Mouse (Mus musculus): Measurements from ENCODE around the gene Ankrd33. TPM values are rescaled to one million over a fixed set of nuclear protein-coding genes. Genes with fewer than 3 reads are reported as not detected.

Gene Ankrd33
- polyA plus RNA-seq, 2 experiments = not detected

- H3K4me1 ChIP-seq (ENCODE audit: control insufficient read depth, insufficient read depth, low read length) = peaks cover 34% of the 10 kb centered on the region
- ATAC-seq (ENCODE audit: low FRiP score, low read depth) (no peak), DNase-seq (ENCODE audit: low spot score) (no peak)
- H3K27me3 ChIP-seq (ENCODE audit: control insufficient read depth, insufficient read depth, low read length) = no peaks in the 10 kb centered on the region
- WGBS = 48% methylated on average over 9 of the region's 9 CpGs
- no peak overlapping the region for H3K4me3 ChIP-seq (replicated peaks; ENCODE audit: low read length)
- TF ChIP-seq POLR2A (IDR thresholded peaks at IDR 0.05; ENCODE audit: borderline replicate concordance, extremely low read depth, insufficient read depth, insufficient read length) = no peak
- H3K36me3 ChIP-seq (ENCODE audit: control insufficient read depth, insufficient read depth, low read length) = no peaks in the 10 kb centered on the region
- H3K9ac ChIP-seq (ENCODE audit: low read depth, low read length, severe bottlenecking) = peak overlapping the region; percentile 29; the same call in 1 of the 2 replicates
- no peaks in the 10 kb centered on the region for H3K9me3 ChIP-seq (ENCODE audit: control insufficient read depth, low read length)
- peak overlapping the region; percentile 52; the same call in 1 of the 2 replicates for H3K27ac ChIP-seq (replicated peaks; ENCODE audit: low read depth, low read length)
- no peak overlapping the region for H3K4me2 ChIP-seq (replicated peaks; ENCODE audit: low read depth, low read length, severe bottlenecking)
These were observed 45.8 kb upstream of the Ankrd33 start for GRCm38 (mm10) chr15:101069641-101070190.

- Histone ChIP-seq H3K4me2 (replicated peaks; ENCODE audit: low read depth, low read length, severe bottlenecking) (0 out of 2 replicates have a peak overlapping the region, but pooled peaks have one; percentile 2), H3K9me3 (ENCODE audit: control insufficient read depth, low read length) (no peaks in the 10 kb centered on the region), H3K4me1 (ENCODE audit: control insufficient read depth, insufficient read depth, low read length) (peaks cover 36% of the 10 kb centered on the region), H3K4me3 (replicated peaks; ENCODE audit: low read length) (no peak overlapping the region), H3K27me3 (ENCODE audit: control insufficient read depth, insufficient read depth, low read length) (no peaks in the 10 kb centered on the region), H3K27ac (replicated peaks; ENCODE audit: low read depth, low read length) (peak overlapping the region; percentile 52; the same call in 1 of the 2 replicates), H3K9ac (ENCODE audit: low read depth, low read length, severe bottlenecking) (peak overlapping the region; percentile 29; the same call in 1 of the 2 replicates), H3K36me3 (ENCODE audit: control insufficient read depth, insufficient read depth, low read length) (no peaks in the 10 kb centered on the region)
- ATAC-seq (ENCODE audit: low FRiP score, low read depth) (no peak), DNase-seq (ENCODE audit: low spot score) (no peak)
- no peak for TF ChIP-seq POLR2A (IDR thresholded peaks at IDR 0.05; ENCODE audit: borderline replicate concordance, extremely low read depth, insufficient read depth, insufficient read length)
- 39% methylated on average over 5 of the region's 5 CpGs for WGBS
These were observed 44.8 kb upstream of the Ankrd33 start for GRCm38 (mm10) chr15:101070762-101071161.

GRCm38 (mm10) chr15:101072736-101073135 lies 42.8 kb upstream of the Ankrd33 start:
- H3K27ac ChIP-seq (replicated peaks; ENCODE audit: low read depth, low read length) = no peak overlapping the region
- no peak overlapping the region for H3K4me3 ChIP-seq (replicated peaks; ENCODE audit: low read length)
- no peaks in the 10 kb centered on the region for H3K9me3 ChIP-seq (ENCODE audit: control insufficient read depth, low read length)
- TF ChIP-seq POLR2A (IDR thresholded peaks at IDR 0.05; ENCODE audit: borderline replicate concordance, extremely low read depth, insufficient read depth, insufficient read length) = no peak
- ATAC-seq (ENCODE audit: low FRiP score, low read depth) = no peak
- DNase-seq (ENCODE audit: low spot score) = no peak
- no peaks in the 10 kb centered on the region for H3K36me3 ChIP-seq (ENCODE audit: control insufficient read depth, insufficient read depth, low read length)
- H3K4me2 ChIP-seq (replicated peaks; ENCODE audit: low read depth, low read length, severe bottlenecking) = no peak overlapping the region
- no peak overlapping the region for H3K9ac ChIP-seq (ENCODE audit: low read depth, low read length, severe bottlenecking)
- 57% methylated on average over 2 of the region's 2 CpGs for WGBS
- peaks cover 39% of the 10 kb centered on the region for H3K4me1 ChIP-seq (ENCODE audit: control insufficient read depth, insufficient read depth, low read length)
- H3K27me3 ChIP-seq (ENCODE audit: control insufficient read depth, insufficient read depth, low read length) = no peaks in the 10 kb centered on the region

GRCm38 (mm10) chr15:101074067-101074466 lies 41.5 kb upstream of the Ankrd33 start:
- TF ChIP-seq POLR2A (IDR thresholded peaks at IDR 0.05; ENCODE audit: borderline replicate concordance, extremely low read depth, insufficient read depth, insufficient read length) = no peak
- no peak for ATAC-seq (ENCODE audit: low FRiP score, low read depth)
- DNase-seq (ENCODE audit: low spot score) = no peak
- WGBS = 74% methylated on average over 5 of the region's 5 CpGs
- Histone ChIP-seq H3K27ac (replicated peaks; ENCODE audit: low read depth, low read length) (no peak overlapping the region), H3K27me3 (ENCODE audit: control insufficient read depth, insufficient read depth, low read length) (no peaks in the 10 kb centered on the region), H3K4me3 (replicated peaks; ENCODE audit: low read length) (no peak overlapping the region), H3K9me3 (ENCODE audit: control insufficient read depth, low read length) (no peaks in the 10 kb centered on the region), H3K4me2 (replicated peaks; ENCODE audit: low read depth, low read length, severe bottlenecking) (no peak overlapping the region), H3K9ac (ENCODE audit: low read depth, low read length, severe bottlenecking) (no peak overlapping the region), H3K36me3 (ENCODE audit: control insufficient read depth, insufficient read depth, low read length) (no peaks in the 10 kb centered on the region), H3K4me1 (ENCODE audit: control insufficient read depth, insufficient read depth, low read length) (peaks cover 39% of the 10 kb centered on the region)

- H3K9ac ChIP-seq (ENCODE audit: low read depth, low read length, severe bottlenecking) = no peak overlapping the region
- TF ChIP-seq POLR2A (IDR thresholded peaks at IDR 0.05; ENCODE audit: borderline replicate concordance, extremely low read depth, insufficient read depth, insufficient read length) = no peak
- H3K27me3 ChIP-seq (ENCODE audit: control insufficient read depth, insufficient read depth, low read length) = no peaks in the 10 kb centered on the region
- no peak for ATAC-seq (ENCODE audit: low FRiP score, low read depth)
- H3K4me2 ChIP-seq (replicated peaks; ENCODE audit: low read depth, low read length, severe bottlenecking) = no peak overlapping the region
- H3K27ac ChIP-seq (replicated peaks; ENCODE audit: low read depth, low read length) = no peak overlapping the region
- DNase-seq (ENCODE audit: low spot score) = no peak
- H3K36me3 ChIP-seq (ENCODE audit: control insufficient read depth, insufficient read depth, low read length) = no peaks in the 10 kb centered on the region
- WGBS = 45% methylated on average over 4 of the region's 4 CpGs
- no peaks in the 10 kb centered on the region for H3K9me3 ChIP-seq (ENCODE audit: control insufficient read depth, low read length)
- peaks cover 36% of the 10 kb centered on the region for H3K4me1 ChIP-seq (ENCODE audit: control insufficient read depth, insufficient read depth, low read length)
- H3K4me3 ChIP-seq (replicated peaks; ENCODE audit: low read length) = no peak overlapping the region
These were observed 40.4 kb upstream of the Ankrd33 start for GRCm38 (mm10) chr15:101075150-101075549.
